Mouse (Mus musculus) splenic B cell, adult 2 months (primary cell): Measurements from ENCODE around the gene Ppef2.
"Not testable (repeated sequence)": the region's sequence is repeated elsewhere in the genome, so short reads cannot be mapped to it uniquely, and the experiment has no call there.

Experiments used
- DNase-seq: peaks from one replicate; pipeline ENCODE4 v3.0.0-alpha.2; 2011; ENCODE audit warnings: low read depth, low spot score
- H3K27me3 ChIP-seq: 2 replicates; pipeline ENCODE4 v1.6.1; 2012; ENCODE audit warnings: mild to moderate bottlenecking, low read length, moderate library complexity, mixed read lengths; ENCODE audit not compliant: control insufficient read depth, poor library complexity, insufficient read depth, severe bottlenecking
- H3K36me3 ChIP-seq: 2 replicates; pipeline ENCODE4 v1.6.1; 2012; ENCODE audit warnings: mild to moderate bottlenecking, low read length, moderate library complexity, mixed read lengths; ENCODE audit not compliant: control insufficient read depth, poor library complexity, insufficient read depth, severe bottlenecking

Gene Ppef2

GRCm38 (mm10) chr5:92219826-92220225 lies 36.3 kb downstream of the Ppef2 start:
- no peak for DNase-seq
- H3K27me3 ChIP-seq: no peaks in the 10 kb centered on the region
- H3K36me3 ChIP-seq: no peaks in the 10 kb centered on the region

DNA sequence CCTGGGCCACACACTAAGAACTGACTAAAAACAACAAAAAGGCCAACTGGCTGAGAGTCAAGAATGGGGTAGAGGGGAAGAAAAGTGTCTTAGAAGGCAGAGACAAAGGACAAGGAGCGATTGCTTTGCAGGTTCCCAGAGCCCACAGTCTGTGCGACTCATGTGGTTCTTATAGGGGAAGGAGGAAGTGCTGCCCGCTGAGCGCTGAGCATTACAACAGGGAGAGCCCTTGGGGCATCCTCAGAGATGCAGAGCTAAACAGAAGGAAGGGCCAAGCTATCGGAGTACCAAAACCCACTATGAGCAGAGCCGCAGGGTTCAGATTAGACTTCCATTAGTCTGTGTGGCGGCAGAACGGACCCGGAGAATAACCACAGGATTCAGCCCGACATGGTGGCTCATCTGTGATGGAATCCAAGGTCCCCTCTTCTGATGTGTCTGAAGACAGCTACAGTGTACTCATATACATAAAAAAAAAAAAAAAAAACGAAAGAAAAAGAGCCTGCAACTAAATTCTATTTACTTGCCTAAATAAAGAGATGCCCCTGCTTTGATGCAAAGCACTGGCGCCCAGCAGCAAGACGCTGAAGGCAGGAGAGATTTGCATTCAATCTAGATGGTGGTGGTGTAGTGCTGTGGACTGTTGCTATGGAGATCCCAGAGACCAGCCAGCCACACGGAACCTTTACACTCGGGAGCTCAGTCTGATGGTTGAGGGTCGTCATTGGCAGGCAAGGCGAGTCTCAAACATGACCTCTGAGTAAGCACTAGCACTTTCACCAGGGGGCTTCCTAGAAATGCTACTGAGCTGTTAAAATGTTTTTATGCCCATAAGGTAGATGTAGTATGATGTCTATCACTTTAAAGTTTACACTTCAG lies 36.9 kb downstream of the Ppef2 start:
- Histone ChIP-seq H3K27me3 (no peaks in the 10 kb centered on the region), H3K36me3 (no peaks in the 10 kb centered on the region)
- DNase-seq: no peak

GRCm38 (mm10) chr5:92215308-92215707 lies 40.8 kb downstream of the Ppef2 start, which contains the start of gene U90926:
Gene U90926 (minus strand): TSS chr5:92215408.
- Histone ChIP-seq H3K27me3 (no peaks in the 10 kb centered on the region), H3K36me3 (no peaks in the 10 kb centered on the region)
- DNase-seq: no peak

DNA sequence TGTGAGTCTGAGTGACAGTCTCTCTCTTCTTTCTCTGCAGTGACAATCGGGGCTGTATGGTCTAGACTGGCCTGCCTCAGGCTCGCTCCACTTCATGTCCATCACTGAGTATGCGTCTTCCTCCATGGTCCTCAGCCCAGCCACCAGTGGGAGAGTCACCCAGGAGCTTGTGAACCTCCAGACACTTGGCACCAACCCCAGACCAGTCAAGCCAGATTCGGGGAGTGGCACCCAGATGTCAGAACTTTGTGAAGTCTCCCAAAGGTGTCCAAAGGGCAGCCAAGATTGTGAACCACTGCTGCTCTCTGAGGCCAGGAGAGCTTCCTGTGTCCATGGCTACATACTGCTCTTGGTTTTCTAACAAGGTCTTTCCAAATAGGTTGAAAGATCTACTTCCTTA lies 43.8 kb downstream of the Ppef2 start:
- no peaks in the 10 kb centered on the region for H3K36me3 ChIP-seq
- no peak for DNase-seq
- H3K27me3 ChIP-seq: no peaks in the 10 kb centered on the region

- Histone ChIP-seq H3K36me3 (peaks cover 2% of the 10 kb centered on the region; the same call in 1 of the 2 replicates), H3K27me3 (no peaks in the 10 kb centered on the region)
- no peak for DNase-seq
Observed at GRCm38 (mm10) chr5:92210205-92210604, 45.9 kb downstream of the Ppef2 start.

DNA sequence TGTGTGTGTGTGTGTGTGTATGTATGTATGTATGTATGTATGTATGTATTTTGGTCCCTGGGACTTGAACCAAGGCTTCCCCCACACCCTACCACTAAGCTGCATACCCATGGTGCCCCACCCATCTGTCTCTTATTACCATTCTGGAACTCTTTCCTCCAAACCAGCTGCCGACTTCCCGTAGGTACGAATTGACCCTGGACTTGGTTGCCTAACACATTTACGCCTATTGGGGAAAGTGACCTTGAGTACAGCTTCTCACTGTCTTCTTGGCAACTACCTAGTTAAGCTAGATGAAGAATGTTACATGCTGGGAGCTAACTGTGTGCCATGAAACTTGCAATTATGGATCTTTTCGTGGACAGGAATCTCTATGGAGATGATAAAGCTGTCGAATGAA lies 50.0 kb downstream of the Ppef2 start:
- DNase-seq: no peak
- peaks cover 4% of the 10 kb centered on the region; the same call in 1 of the 2 replicates for H3K36me3 ChIP-seq
- H3K27me3 ChIP-seq: no peaks in the 10 kb centered on the region

- peaks cover 4% of the 10 kb centered on the region for H3K36me3 ChIP-seq
- no peak for DNase-seq
- no peaks in the 10 kb centered on the region for H3K27me3 ChIP-seq
Observed at GRCm38 (mm10) chr5:92205706-92206105, 50.4 kb downstream of the Ppef2 start.

GRCm38 (mm10) chr5:92205184-92205583 lies 50.9 kb downstream of the Ppef2 start:
- Histone ChIP-seq H3K36me3 (peaks cover 4% of the 10 kb centered on the region), H3K27me3 (no peaks in the 10 kb centered on the region)
- no peak for DNase-seq

- H3K27me3 ChIP-seq: no peaks in the 10 kb centered on the region
- peaks cover 4% of the 10 kb centered on the region for H3K36me3 ChIP-seq
- DNase-seq: no peak
Observed at GRCm38 (mm10) chr5:92204162-92205036, 51.7 kb downstream of the Ppef2 start.

- DNase-seq: no peak
Observed at GRCm38 (mm10) chr5:92198266-92198665, 57.8 kb downstream of the Ppef2 start.

DNA sequence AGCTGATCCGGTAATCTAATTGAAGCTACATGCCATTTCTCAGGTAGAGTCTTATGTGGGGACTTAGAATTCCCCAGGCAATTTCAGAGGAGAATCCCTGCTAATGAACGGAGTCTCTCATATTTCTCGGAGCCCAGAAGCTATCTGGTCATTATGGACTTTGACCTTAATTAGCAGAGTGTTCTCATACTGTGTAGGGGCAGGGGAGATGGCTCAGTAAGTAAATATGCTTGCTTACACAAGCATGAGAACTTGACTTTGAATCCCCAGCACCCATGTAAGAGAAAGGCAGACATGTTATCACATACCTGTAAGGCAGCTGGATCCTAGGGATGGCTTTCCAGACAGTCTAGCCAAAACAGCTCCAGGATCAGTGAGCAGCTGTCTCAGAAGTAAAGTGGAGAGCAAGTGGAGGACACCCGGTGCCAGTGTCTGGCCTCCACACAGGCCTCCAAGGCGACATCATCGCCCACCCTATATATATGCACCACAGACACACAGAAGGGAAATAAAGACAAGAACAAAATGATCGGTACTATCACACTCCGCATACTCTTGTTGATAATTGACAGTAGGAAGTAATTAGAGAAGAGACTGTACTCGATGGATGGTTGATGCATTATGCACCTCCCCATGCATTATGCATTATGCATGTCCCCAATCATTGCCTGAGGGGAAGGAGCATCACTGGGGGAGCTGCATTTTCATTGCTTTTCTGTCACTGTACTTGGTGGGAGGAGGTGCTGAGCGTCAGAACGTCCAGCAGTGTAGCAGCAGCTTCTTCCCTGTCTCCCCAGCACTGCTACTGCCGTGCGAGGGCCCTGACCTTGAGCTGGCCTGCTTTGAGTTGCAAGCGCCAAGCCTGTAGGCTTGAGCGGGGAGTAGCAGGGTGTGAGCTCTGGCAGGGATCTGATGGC lies 58.9 kb downstream of the Ppef2 start:
- H3K27me3 ChIP-seq: no peaks in the 10 kb centered on the region
- peaks cover 17% of the 10 kb centered on the region for H3K36me3 ChIP-seq
- DNase-seq: no peak

More at GRCm38 (mm10) chr5:92198266-92198665, 57.8 kb downstream of the Ppef2 start:
- Histone ChIP-seq H3K36me3 (peaks cover 14% of the 10 kb centered on the region), H3K27me3 (no peaks in the 10 kb centered on the region)

GRCm38 (mm10) chr5:92195716-92196115 lies 60.4 kb downstream of the Ppef2 start:
- H3K36me3 ChIP-seq: peaks cover 15% of the 10 kb centered on the region
- DNase-seq: peak; percentile 31
- H3K27me3 ChIP-seq: not testable (repeated sequence)

GRCm38 (mm10) chr5:92188881-92189483 lies 67.1 kb downstream of the Ppef2 start:
- Histone ChIP-seq H3K36me3 (peaks cover 16% of the 10 kb centered on the region; the same call in 1 of the 2 replicates), H3K27me3 (no peaks in the 10 kb centered on the region)
- DNase-seq: no peak
